Mouse (Mus musculus): ENCODE measurements around the gene Fam43a. TPM values are rescaled to one million over a fixed set of nuclear protein-coding genes. Genes with fewer than 3 reads are reported as not detected.

Gene Fam43a
- polyA plus RNA-seq, 1 experiment = 5.1 TPM

GRCm38 (mm10) chr16:30586935-30587493, 12.5 kb upstream of the Fam43a start:
- peak overlapping the region; percentile 69; the same call in 1 of the 2 replicates for H3K27ac ChIP-seq (replicated peaks; ENCODE audit: low read depth, low read length)
- peak overlapping the region; percentile 96 for H3K4me3 ChIP-seq (ENCODE audit: insufficient read depth, low read depth, low read length)
- H3K4me1 ChIP-seq (ENCODE audit: control insufficient read depth, insufficient read depth, insufficient read length, low read length) = no peaks in the 10 kb centered on the region

- Histone ChIP-seq H3K4me3 (ENCODE audit: insufficient read depth, low read depth, low read length) (peak within 1 kb of the TSS; percentile 96), H3K27ac (replicated peaks; ENCODE audit: low read depth, low read length) (peak within 1 kb of the TSS; percentile 84), H3K4me1 (ENCODE audit: control insufficient read depth, insufficient read depth, insufficient read length, low read length) (no peaks in the 10 kb centered on the region)
Measured at GRCm38 (mm10) chr16:30587494-30588327, 11.8 kb upstream of the Fam43a start, which contains the start of gene Lsg1. Lsg1 (minus strand) TSS chr16:30587592.

GRCm38 (mm10) chr16:30590264-30591209, 9.0 kb upstream of the Fam43a start:
- Histone ChIP-seq H3K27ac (replicated peaks; ENCODE audit: low read depth, low read length) (peak overlapping the region; percentile 26; the same call in 1 of the 2 replicates), H3K4me1 (ENCODE audit: control insufficient read depth, insufficient read depth, insufficient read length, low read length) (no peaks in the 10 kb centered on the region), H3K4me3 (ENCODE audit: insufficient read depth, low read depth, low read length) (no peak overlapping the region)

GRCm38 (mm10) chr16:30591990-30592389, 7.5 kb upstream of the Fam43a start:
- Histone ChIP-seq H3K4me3 (ENCODE audit: insufficient read depth, low read depth, low read length) (no peak overlapping the region), H3K27ac (replicated peaks; ENCODE audit: low read depth, low read length) (no peak overlapping the region), H3K4me1 (ENCODE audit: control insufficient read depth, insufficient read depth, insufficient read length, low read length) (no peaks in the 10 kb centered on the region)

GRCm38 (mm10) chr16:30595356-30595755, 4.2 kb upstream of the Fam43a start:
- Histone ChIP-seq H3K4me3 (ENCODE audit: insufficient read depth, low read depth, low read length) (no peak overlapping the region), H3K27ac (replicated peaks; ENCODE audit: low read depth, low read length) (no peak overlapping the region), H3K4me1 (ENCODE audit: control insufficient read depth, insufficient read depth, insufficient read length, low read length) (peaks cover 2% of the 10 kb centered on the region; the same call in 1 of the 2 replicates)

- H3K4me1 ChIP-seq (ENCODE audit: control insufficient read depth, insufficient read depth, insufficient read length, low read length) = peaks cover 2% of the 10 kb centered on the region; the same call in 1 of the 2 replicates
- no peak overlapping the region for H3K4me3 ChIP-seq (ENCODE audit: insufficient read depth, low read depth, low read length)
- H3K27ac ChIP-seq (replicated peaks; ENCODE audit: low read depth, low read length) = no peak overlapping the region
Measured at GRCm38 (mm10) chr16:30595835-30596557, 3.5 kb upstream of the Fam43a start.

GRCm38 (mm10) chr16:30596959-30597681, 2.4 kb upstream of the Fam43a start:
- Histone ChIP-seq H3K4me3 (ENCODE audit: insufficient read depth, low read depth, low read length) (peak overlapping the region; percentile 34), H3K4me1 (ENCODE audit: control insufficient read depth, insufficient read depth, insufficient read length, low read length) (peaks cover 2% of the 10 kb centered on the region; the same call in 1 of the 2 replicates), H3K27ac (replicated peaks; ENCODE audit: low read depth, low read length) (peak overlapping the region; percentile 14; the same call in 1 of the 2 replicates)

GRCm38 (mm10) chr16:30600431-30601045, 1.0 kb downstream of the Fam43a start:
- H3K4me3 ChIP-seq (ENCODE audit: insufficient read depth, low read depth, low read length) = peak overlapping the region; percentile 74
- H3K27ac ChIP-seq (replicated peaks; ENCODE audit: low read depth, low read length) = peak overlapping the region; percentile 82
- peaks cover 12% of the 10 kb centered on the region; the same call in 1 of the 2 replicates for H3K4me1 ChIP-seq (ENCODE audit: control insufficient read depth, insufficient read depth, insufficient read length, low read length)

GRCm38 (mm10) chr16:30601046-30601832, 1.7 kb downstream of the Fam43a start:
- Histone ChIP-seq H3K27ac (replicated peaks; ENCODE audit: low read depth, low read length) (peak overlapping the region; percentile 82), H3K4me1 (ENCODE audit: control insufficient read depth, insufficient read depth, insufficient read length, low read length) (peaks cover 13% of the 10 kb centered on the region; the same call in 1 of the 2 replicates)

GRCm38 (mm10) chr16:30601946-30602345, 2.4 kb downstream of the Fam43a start:
- Histone ChIP-seq H3K4me1 (ENCODE audit: control insufficient read depth, insufficient read depth, insufficient read length, low read length) (peaks cover 13% of the 10 kb centered on the region; the same call in 1 of the 2 replicates), H3K27ac (replicated peaks; ENCODE audit: low read depth, low read length) (peak overlapping the region; percentile 82), H3K4me3 (ENCODE audit: insufficient read depth, low read depth, low read length) (peak overlapping the region; percentile 74)

More at GRCm38 (mm10) chr16:30601046-30601832, 1.7 kb downstream of the Fam43a start:
- peak overlapping the region; percentile 74 for H3K4me3 ChIP-seq (ENCODE audit: insufficient read depth, low read depth, low read length)

GRCm38 (mm10) chr16:30602684-30603530, 3.4 kb downstream of the Fam43a start:
- Histone ChIP-seq H3K4me1 (ENCODE audit: control insufficient read depth, insufficient read depth, insufficient read length, low read length) (peaks cover 13% of the 10 kb centered on the region; the same call in 1 of the 2 replicates), H3K27ac (replicated peaks; ENCODE audit: low read depth, low read length) (peak overlapping the region; percentile 61), H3K4me3 (ENCODE audit: insufficient read depth, low read depth, low read length) (peak overlapping the region; percentile 60)

- peaks cover 12% of the 10 kb centered on the region; the same call in 1 of the 2 replicates for H3K4me1 ChIP-seq (ENCODE audit: control insufficient read depth, insufficient read depth, insufficient read length, low read length)
- H3K4me3 ChIP-seq (ENCODE audit: insufficient read depth, low read depth, low read length) = peak overlapping the region; percentile 60
- H3K27ac ChIP-seq (replicated peaks; ENCODE audit: low read depth, low read length) = peak overlapping the region; percentile 61
Measured at GRCm38 (mm10) chr16:30603531-30603842, 4.0 kb downstream of the Fam43a start.
